Mouse (Mus musculus): ENCODE measurements around the gene Spats2. TPM values are rescaled to one million over a fixed set of nuclear protein-coding genes. Genes with fewer than 3 reads are reported as not detected.

Spats2 gene
- polyA plus RNA-seq, 1 experiment from 2014 or later: 70.9 TPM

- Histone ChIP-seq H3K36me3 (no peaks in the 10 kb centered on the region), H3K9ac (no peak overlapping the region), H3K27me3 (replicated peaks) (no peaks in the 10 kb centered on the region), H3K27ac (no peak overlapping the region), H3K4me2 (replicated peaks) (peak overlapping the region; percentile 42), H3K4me1 (no peaks in the 10 kb centered on the region), H3K9me3 (no peaks in the 10 kb centered on the region), H3K4me3 (no peak overlapping the region)
- 67% methylated on average over 8 of the region's 8 CpGs for WGBS
- peak; percentile 17; the same call in 1 of the 2 replicates for ATAC-seq (ENCODE audit: low FRiP score, low read depth)
Measured at GRCm38 (mm10) chr15:99259167-99259729, 133.5 kb downstream of the Spats2 start.

- no peaks in the 10 kb centered on the region for H3K36me3 ChIP-seq
- H3K4me1 ChIP-seq: no peaks in the 10 kb centered on the region
- H3K9ac ChIP-seq: no peak overlapping the region
- no peaks in the 10 kb centered on the region for H3K27me3 ChIP-seq (replicated peaks)
- no peaks in the 10 kb centered on the region for H3K9me3 ChIP-seq
- no peak overlapping the region for H3K27ac ChIP-seq
- ATAC-seq (ENCODE audit: low FRiP score, low read depth): peak; percentile 63; the same call in 1 of the 2 replicates
- 5% methylated on average over 10 of the region's 10 CpGs for WGBS
- no peak overlapping the region for H3K4me3 ChIP-seq
- H3K4me2 ChIP-seq (replicated peaks): peak overlapping the region; percentile 42
Measured at GRCm38 (mm10) chr15:99259730-99260252, 134.1 kb downstream of the Spats2 start.

GRCm38 (mm10) chr15:99262702-99263101 is 137.0 kb downstream of the Spats2 start:
- ATAC-seq (ENCODE audit: low FRiP score, low read depth): no peak
- H3K4me2 ChIP-seq (replicated peaks): no peak overlapping the region
- H3K4me1 ChIP-seq: no peaks in the 10 kb centered on the region; the same call in 1 of the 2 replicates
- no peaks in the 10 kb centered on the region for H3K27me3 ChIP-seq (replicated peaks)
- H3K4me3 ChIP-seq: no peak overlapping the region
- 48% methylated on average over 10 of the region's 10 CpGs for WGBS
- no peak overlapping the region for H3K9ac ChIP-seq
- H3K27ac ChIP-seq: no peak overlapping the region
- H3K9me3 ChIP-seq: no peaks in the 10 kb centered on the region
- no peaks in the 10 kb centered on the region for H3K36me3 ChIP-seq

Small RNA genes within 50 kb of the gene (microRNA-seq; reads per million reads assigned to microRNA genes)
- gene Mir6960: 1.5 reads per million

Other genes starting within 250 kb of the Spats2 start
- gene Rhebl1, start 231.4 kb upstream of the Spats2 start, polyA plus RNA-seq (2016; fragmentation: Nextera tagmentation; extraction: Ambion mirVana): 27.8 and 27.9 TPM in 2 replicates
- gene Dhh, start 227.4 kb upstream of the Spats2 start, polyA plus RNA-seq (2016; fragmentation: Nextera tagmentation; extraction: Ambion mirVana): 1.6 and 1.9 TPM in 2 replicates
- 35.9 and 40.0 TPM in 2 replicates for gene Lmbr1l, start 207.7 kb upstream of the Spats2 start, polyA plus RNA-seq (2016; fragmentation: Nextera tagmentation; extraction: Ambion mirVana)
- 1,299 and 1,329 TPM in 2 replicates for gene Tuba1b, start 191.4 kb upstream of the Spats2 start, polyA plus RNA-seq (2016; fragmentation: Nextera tagmentation; extraction: Ambion mirVana)
- gene Gm49450, start 172.4 kb upstream of the Spats2 start, polyA plus RNA-seq (2016; fragmentation: Nextera tagmentation; extraction: Ambion mirVana): not detected in 2 replicates
- 10,701 and 10,796 TPM in 2 replicates for gene Tuba1a, start 172.2 kb upstream of the Spats2 start, polyA plus RNA-seq (2016; fragmentation: Nextera tagmentation; extraction: Ambion mirVana)
- gene Tuba1c, start 96.0 kb upstream of the Spats2 start, polyA plus RNA-seq (2016; fragmentation: Nextera tagmentation; extraction: Ambion mirVana): 62.0 and 64.6 TPM in 2 replicates
- 109 and 168 TPM in 2 replicates for gene Prph, start 70.7 kb upstream of the Spats2 start, polyA plus RNA-seq (2016; fragmentation: Nextera tagmentation; extraction: Ambion mirVana)
- 24.2 and 25.8 TPM in 2 replicates for gene Troap, start 51.3 kb upstream of the Spats2 start, polyA plus RNA-seq (2016; fragmentation: Nextera tagmentation; extraction: Ambion mirVana)
- gene C1ql4, start 38.1 kb upstream of the Spats2 start, polyA plus RNA-seq (2016; fragmentation: Nextera tagmentation; extraction: Ambion mirVana): 4.4 and 4.5 TPM in 2 replicates
- 0.70 and 1.1 TPM in 2 replicates for gene Dnajc22, start 32.7 kb upstream of the Spats2 start, polyA plus RNA-seq (2016; fragmentation: Nextera tagmentation; extraction: Ambion mirVana)
- gene Kcnh3, start 98.9 kb downstream of the Spats2 start, polyA plus RNA-seq (2016; fragmentation: Nextera tagmentation; extraction: Ambion mirVana): 0.51 and 0.57 TPM in 2 replicates
- gene Mcrs1, start 126.0 kb downstream of the Spats2 start, polyA plus RNA-seq (2016; fragmentation: Nextera tagmentation; extraction: Ambion mirVana): 187 and 191 TPM in 2 replicates
- 77.0 and 80.6 TPM in 2 replicates for gene Prpf40b, start 169.2 kb downstream of the Spats2 start, polyA plus RNA-seq (2016; fragmentation: Nextera tagmentation; extraction: Ambion mirVana)
- 0.51 and 0.56 TPM in 2 replicates for gene Fam186b, start 170.0 kb downstream of the Spats2 start, polyA plus RNA-seq (2016; fragmentation: Nextera tagmentation; extraction: Ambion mirVana)
- 15.1 and 16.1 TPM in 2 replicates for gene Fmnl3, start 244.6 kb downstream of the Spats2 start, polyA plus RNA-seq (2016; fragmentation: Nextera tagmentation; extraction: Ambion mirVana)